Mouse (Mus musculus) urinary bladder, postnatal 14 days (tissue): ENCODE data around the gene Ywhag.

Source experiments
- DNase-seq: peaks from one replicate; pipeline ENCODE4 v3.0.0; 2021; ENCODE audit warnings: low spot score

Gene Ywhag

DNA sequence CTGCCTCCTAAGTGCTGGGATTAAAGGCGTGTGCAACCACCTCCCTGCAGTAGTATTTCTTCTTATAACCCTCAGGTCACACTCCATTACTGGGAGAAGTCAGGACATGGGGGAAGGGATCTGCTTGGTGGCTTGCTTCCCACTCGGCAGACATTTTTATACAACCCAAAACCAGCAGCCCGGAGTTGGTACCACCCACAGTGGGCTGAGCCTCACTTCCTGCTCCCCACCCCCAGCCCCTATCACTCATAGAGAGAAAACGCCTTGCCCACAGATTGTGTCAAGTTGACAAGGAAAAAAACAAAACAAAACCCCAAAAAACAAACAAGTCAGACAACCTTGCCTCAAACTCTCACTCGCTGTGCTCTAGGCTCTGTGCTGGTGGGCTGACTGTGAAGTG, 21.2 kb downstream of the Ywhag start:
- DNase-seq: no peak

DNA sequence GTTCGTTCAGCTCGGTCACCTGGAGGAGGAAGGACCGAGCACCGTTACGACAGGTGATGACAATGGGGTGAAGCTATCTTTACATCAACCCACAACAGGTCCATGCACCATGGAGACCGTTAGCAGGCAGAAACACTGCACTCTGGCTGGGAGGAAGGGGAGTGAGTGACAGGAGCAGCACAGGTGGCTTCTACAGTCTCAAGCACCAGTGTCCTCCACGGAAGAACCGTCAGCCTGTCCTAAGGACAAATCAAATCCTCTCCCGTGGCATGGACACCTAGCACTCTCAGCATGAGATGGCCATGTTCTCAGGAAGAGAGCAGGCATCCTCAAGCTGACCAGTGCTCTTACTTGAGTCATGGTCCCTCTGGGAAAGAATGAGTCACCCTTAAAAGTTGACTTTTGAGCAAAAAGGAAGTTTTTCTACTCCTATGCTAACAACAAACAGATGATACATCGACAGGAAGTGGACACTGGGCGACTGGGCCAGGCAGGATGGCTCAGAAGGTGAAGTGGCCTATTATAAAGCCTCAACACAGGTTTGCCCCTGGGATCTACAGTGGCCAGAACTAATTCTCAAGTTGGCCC, 22.7 kb downstream of the Ywhag start:
- DNase-seq: no peak

DNA sequence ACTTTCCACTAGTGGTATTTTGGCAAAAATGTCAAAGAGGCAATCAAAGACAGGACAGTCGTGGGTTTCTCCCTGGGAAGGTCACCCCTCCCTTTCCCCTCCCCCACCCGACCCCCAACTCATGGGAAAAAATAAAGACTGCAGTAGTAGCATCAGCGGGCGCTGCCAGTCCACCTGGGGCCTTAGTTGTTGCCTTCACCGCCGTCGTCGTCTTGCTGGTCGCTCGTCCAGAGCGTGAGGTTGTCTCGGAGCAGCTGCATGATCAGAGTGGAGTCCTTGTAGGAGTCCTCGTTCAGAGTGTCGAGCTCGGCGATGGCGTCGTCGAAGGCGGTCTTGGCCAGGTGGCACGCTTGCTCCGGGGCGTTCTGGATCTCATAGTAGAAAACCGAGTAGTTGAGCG, 23.6 kb downstream of the Ywhag start:
- no peak for DNase-seq

DNA sequence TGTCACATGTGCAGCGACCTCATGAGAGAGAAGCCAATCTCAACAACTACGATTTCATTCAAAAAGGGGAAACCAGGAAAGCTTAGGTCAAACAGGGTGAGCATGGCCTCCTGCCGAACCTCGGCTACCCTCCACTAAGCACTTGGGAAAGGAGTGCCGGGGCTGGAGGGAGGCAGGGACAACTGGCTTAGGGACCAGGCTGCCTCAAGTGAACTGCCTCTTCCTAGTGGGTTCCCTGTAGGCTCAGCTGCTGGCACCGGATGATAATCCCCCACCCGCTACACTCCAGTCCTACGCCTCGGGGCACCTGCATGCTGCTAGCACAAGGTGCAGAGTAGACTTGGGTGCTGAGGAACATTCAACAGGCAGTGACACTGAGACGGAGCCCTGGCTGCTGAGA, 24.8 kb downstream of the Ywhag start:
- DNase-seq: no peak

DNA sequence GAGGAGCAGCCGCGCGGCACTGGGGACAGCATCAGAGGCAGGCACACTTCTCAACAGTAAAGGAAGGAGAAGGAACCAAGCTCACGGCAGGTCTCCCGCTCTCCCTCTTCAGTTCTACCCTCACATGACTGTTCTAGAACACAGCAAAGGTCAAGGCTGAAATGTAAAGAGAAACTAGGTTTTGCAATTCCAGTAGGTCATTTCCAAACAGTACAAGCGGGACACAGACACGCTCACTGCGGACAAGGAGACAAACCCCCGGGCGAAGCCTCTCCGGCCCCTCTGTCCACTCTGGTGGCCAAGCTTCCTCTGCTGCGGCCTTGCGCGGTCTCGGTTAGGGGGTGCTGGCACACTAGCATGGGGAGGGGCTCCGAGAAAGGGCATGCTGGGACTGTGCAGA, 25.4 kb downstream of the Ywhag start:
- no peak for DNase-seq

DNA sequence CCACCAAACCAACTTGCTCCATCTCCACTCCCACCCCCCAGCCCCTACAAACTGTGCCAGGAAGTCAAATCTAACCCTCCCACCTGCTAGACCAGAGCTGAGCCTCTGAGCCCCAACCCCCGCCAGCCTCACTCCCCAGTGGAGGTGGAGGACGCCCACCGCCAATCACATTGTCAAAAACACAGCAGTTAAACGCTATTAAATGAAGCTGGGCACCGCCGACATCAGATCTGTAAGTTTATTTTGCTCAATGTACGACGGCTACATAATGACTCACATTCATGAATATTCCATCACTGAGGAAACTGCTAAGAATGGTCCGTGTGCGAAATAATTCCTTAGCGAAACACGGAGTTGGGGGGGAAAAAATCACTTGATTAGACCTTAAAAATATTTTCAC, 26.2 kb downstream of the Ywhag start:
- DNase-seq: no peak

DNA sequence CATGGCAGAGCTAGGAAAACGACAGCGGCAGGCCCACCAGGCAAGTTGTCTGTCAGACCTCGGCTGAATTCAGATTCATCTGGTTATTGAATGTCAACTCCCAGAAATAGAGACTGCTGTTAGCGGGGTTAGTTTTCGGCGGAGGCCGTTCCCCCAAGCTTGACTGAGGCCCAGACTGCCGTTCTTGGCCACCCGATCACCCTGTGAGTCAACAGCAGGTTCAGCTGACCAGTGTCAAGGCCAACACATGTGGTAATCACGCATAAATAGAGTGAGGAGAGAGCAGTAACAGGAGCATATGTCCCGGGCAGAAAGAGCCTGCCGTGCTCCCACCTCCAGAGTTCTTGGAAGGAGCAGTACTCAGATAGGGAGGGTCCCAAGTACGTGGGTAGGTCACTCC, 27.2 kb downstream of the Ywhag start:
- DNase-seq: peak; percentile 50

DNA sequence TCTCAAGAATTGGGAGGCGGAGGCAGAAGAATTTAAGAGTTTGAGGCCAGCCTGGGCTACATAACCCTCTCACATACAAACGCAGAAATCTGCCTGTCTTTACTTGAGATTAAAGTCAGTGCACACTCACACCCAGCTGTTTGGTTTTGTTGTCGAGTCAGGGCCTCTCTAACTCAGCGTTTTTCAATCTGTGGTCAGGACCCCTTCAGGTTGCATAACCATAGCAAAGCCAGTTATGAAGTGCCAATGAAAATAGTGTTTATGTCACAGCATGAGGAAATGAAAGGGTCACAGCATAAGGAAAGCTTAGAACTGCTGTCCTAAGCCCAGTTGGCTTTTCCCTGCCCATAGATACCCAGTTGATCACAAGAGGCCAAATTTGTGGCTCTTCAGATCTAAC, 27.6 kb downstream of the Ywhag start:
- DNase-seq: no peak

DNA sequence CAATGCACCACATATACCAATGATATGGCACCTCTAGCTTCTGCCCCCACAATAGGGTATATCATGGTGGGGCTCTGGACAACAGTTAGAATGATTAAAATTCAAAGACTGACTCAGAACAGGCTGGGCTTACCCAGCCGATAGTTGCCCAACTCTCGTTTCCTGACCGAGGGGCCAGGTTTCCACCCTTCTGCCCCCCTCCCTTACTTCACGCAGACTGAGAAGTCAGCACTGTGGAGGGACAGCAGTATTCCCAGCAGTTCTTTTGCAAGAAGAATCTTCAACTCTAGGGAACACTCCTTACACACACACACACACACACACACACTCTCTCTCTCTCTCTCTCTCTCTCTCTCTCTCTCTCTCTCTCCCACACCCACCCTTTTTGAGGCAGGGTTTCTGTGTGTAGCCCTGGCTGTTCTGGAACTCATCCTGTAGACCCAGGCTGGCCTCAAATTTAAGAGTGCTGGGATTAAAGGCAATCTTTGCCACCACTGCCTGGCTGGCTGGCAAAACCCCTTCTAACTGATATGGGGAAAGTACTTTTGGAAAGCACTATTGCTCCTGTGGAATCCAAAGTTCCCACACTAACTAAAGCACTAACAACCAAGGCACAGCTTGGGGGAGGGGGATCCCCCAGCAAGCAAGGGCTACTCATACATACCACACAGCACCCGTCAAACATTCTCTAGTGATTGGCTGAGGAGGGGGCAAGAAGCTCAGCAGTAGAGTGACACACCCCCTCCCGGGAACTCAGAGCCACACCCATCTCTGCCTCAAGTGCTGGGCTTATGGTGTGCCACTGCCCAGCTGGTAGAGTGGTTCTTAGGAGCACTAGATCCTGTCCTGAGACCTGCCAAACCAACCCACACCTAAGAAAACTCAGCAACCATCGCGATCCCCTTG, 28.8 kb downstream of the Ywhag start:
- no peak for DNase-seq

DNA sequence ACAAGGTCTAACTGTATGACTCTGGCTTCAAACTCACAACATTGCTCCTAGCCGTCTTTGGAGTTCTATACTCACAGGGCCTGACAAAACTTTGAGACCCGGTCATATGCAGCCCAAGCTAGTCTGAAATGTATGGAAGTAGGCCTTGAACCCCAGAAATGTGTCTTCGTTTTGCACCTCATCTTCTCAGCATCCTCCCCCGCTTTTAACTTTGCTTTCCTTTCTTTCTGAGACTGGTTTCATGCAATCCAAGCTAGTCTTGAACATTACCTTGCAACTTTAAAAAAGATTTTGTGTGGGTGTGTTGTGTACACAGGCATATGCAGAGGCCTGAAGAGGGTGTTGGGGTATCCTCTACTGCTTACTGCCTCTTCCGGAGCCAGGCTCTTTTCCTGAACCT, 30.2 kb downstream of the Ywhag start:
- no peak for DNase-seq

DNA sequence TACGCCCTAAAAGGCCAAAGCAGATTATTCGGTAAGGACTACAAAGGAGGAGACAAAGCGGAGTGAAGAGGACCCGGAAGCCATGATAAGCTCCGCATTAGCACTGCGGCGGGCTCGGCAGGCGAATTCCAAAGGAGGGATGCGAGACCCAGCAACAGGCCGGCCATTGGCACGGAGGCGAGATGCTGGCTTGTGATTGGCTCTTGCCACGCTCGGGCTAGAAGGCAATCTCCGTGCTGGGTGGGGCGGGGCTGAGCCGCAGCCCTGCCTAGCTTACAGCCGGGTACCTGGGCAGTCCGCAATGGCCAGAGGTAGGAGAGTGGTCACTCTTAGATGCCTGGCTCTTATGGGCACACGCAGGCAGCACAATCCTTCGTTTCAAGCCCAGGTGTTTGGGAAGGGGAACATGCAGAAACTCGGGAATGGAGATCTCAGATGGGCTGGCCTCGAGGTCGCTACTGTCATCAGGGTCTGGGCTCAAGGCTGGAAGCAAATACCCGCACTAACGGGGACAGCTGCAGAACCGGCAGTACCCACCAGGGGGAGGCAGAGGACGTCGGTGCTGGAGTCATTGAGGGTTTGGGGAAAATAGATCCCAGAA, 30.8 kb downstream of the Ywhag start:
- DNase-seq: peak; percentile 91

DNA sequence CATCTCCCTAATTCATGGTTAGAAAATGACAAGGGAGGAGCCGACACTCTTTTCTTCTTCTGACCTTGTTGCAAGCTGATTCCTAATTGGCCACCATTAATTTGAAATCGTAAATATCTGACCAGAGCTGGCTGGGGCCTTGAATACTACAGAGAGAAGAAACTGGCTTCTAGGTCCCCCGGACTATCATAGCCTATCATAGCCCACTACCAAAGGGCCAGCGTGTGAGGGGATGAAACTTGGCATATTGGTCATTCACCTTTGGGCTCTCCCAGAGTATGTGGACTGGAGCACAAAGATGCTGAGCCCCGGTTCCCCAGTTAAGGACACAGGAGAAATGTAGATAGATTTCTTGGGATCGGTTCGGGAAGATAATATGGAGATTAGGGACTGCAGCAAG, 31.4 kb downstream of the Ywhag start:
- DNase-seq: no peak

DNA sequence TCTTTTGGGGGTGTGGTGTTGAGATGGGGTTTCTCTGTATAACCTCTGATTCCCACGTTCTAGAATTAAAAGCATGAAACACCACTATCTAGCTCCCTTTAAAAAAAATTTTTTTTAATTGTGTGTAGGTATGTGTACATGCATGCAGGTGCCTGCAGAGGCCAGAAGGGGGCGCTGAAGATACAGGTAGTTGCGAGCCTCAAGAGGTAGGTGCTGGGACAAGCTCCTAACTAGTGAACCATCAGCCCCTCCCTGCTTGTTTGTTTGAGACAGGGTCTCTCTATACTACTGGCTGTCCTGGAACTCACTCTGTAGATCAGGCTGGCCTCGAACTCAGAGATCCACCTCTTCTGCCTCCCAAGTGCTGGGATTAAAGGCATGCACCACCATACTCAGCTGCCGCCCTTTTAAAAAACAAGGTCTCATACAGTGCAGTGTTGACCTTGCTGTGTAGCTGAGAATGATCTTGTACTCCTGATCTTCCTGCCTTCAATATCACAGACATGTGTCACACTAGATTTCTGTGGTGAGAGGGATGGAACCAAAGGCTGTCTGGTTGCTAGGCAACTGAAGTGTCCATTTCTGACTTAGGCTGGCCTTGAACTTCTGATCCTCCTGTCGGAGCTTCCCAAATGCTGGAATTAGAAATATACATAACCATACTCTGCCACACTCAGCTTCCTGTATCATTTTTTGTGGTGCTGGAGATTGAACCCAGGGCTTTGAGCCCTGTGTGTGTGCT, 32.9 kb downstream of the Ywhag start:
- no peak for DNase-seq

DNA sequence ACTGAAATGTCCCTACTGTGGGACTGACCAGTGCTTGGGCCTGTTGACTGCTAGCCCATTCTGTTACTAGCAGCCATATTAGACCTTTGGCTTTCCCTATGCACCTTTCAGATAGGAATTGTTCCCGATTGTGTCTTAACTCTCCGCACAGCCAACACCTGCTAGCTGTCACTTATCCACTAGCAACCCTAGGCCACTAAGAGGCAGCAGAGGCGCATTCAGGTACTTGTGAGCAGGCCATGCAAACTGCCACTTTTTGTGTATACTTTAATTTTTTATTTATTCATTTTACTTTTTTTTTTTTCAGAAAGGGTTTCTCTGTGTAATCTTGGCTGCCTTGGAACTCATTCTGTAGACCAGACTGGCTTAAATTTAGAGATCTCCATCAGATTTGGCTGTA, 33.7 kb downstream of the Ywhag start:
- no peak for DNase-seq

DNA sequence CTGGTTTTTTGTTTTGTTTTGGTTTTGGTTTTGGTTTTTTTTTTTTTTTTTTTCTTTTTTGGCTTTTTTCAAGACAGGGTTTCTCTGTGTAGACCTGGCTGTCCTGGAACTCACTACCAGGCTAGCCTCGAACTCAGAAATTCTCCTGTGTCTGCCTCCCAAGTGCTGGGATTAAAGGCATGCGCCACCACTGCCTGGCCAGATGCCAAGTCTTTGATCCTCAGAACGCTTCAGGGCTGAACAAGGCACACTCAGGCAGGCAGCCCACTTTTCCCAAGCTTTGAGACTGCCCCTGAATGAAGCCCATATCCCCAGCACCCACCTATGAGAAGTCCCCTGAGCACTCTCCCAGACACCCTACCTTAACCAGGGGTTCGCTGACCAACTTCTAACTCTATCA, 34.6 kb downstream of the Ywhag start:
- no peak for DNase-seq

DNA sequence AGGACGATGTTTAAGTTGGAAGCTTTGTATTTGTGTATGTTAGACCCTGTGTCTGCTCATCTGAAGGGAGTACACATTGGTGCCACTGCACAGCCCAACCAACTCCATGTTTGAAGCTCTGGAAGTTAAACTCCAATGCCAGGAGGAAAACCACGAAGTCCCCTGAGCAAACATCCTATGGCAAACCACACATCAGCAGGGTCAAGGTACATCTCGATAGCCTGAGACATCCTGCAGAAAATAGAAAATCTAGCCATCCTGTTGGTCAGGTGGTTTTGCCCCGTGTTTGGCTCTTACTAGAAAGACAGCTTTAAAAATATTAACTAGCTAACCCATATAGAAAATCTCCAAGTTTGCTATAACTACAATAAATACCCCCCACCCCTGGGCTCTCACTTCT, 35.4 kb downstream of the Ywhag start:
- no peak for DNase-seq

DNA sequence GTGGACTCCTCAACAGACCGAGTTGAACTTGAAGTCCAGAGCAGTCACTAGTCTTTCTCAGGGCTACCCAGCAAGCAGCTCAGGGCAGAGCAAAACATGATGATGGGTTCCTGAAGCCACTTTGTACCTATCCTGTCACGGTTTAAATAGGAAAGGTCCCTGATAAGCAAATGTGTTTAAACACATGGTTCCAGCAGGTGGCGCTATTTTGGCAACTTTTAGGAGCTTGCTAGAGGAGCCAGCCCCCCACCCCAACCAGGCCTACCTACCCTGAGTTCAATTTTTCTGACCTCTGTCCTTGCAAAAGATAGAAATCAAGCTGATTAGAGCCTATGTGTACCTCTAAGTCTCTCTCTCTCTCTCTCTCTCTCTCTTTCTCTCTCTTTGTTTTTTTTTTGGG, 36.4 kb downstream of the Ywhag start:
- peak; percentile 50 for DNase-seq

DNA sequence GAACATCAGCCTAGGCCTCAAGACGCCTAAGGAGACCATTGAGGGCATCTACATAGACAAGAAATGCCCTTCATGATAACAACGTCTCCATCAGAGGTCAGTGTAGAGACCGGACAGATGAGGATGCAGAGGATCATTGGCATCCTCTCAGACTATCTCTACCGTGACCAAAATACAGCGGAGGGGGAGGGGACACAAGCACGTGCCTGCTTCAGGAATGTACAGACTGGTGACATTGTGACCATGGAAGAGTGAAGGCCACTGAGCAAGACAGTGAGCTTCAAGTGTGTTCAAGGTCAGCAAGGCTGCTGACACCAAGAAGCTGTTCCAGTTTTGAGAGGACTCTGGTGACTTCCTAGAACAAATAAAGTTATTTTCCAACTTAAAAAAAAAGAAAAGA, 39.5 kb downstream of the Ywhag start:
- no peak for DNase-seq

DNA sequence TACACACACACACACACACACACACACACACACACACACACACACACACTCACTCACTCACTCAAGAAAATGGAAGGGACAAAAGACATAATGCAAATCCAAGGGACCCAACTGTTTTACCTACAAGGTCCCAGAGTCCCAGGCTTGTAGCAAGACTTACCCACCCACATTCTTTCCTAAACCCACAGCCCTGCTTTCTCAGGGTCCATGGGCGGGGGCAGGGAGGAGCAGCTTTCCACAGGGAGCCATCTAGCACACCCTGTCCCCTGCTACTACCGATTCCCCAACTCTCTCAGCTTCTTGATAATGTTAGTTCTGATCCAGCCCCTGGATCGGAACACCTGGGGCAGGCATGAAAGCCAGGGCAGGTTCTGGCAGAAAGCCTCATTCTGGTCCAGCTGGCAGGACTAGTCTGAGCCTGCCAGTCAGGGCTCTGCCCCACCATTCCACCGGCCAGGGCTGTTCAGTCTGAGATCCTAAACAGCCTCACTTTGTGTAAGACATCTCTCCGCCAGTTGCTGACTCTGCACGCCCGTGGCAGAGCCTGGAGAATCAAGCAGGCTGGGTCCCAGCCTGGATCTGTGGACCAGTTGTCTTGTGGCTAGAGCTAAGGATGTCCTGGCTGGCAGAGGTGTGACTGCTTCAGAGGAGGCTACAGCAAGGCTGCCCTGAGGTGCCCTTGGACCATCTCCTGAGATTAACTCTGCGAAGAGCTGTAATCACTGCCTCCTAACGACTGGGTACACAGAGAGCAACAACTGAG, 41.6 kb downstream of the Ywhag start:
- DNase-seq: peak; percentile 76

DNA sequence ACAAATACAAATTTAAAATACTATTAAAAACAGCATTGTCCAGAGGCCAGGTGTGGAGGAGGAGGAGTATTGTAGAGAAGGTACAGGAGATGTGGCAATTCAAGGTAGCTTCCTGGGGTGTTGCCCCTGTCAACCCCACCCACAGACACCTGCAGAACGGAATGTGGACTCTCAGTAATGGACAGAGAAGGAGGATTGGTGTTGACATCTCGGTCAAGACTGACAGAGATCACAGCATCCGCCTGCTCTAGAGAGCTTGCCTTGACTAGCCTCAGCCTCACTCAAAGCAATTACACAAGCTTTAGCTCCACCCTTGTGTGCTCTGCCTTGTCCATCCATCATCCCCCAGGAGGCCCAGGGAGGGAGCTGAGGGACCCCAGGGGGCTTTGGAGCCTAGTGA, 43.5 kb downstream of the Ywhag start:
- DNase-seq: no peak

DNA sequence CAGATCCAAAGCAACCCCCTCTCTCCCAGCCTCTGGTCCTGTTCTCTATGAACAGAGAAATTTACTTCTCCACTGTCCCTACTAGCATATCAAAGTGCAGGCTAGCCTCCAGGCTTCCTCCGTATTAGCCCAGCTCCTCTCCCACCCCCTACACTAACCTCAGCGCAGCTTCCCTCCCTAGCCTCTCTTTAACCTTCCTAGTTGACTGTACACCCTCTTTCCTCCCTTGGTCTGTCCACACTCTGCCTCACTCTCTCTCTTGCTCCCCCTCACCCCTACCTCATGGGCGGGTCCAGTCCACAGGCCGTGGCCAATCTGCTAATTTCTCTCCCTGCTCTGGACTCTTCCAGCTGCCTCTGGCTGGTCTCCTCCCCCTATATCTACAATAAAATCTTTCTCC, 44.1 kb downstream of the Ywhag start:
- DNase-seq: no peak
